Mouse (Mus musculus) stomach, embryonic 15.5 days (tissue): ENCODE measurements around the gene Ypel5. TPM values are rescaled to one million over a fixed set of nuclear protein-coding genes. Genes with fewer than 3 reads are reported as not detected.

ENCODE experiments used
- ATAC-seq: fragments of 200-750 bp; cut with Nextera tagmentation; 2 replicates; pipeline ENCODE4 v1.8.0; 2017; ENCODE audit warnings: low read depth, moderate number of reproducible peaks, moderate TSS enrichment; ENCODE audit not compliant: insufficient read depth, low FRiP score
- H3K27ac ChIP-seq: fragments of 300-500 bp; sonication (generic); 2 replicates; pipeline ENCODE4 v1.5.1; 2015; ENCODE audit warnings: mild to moderate bottlenecking, inconsistent platforms
- H3K27me3 ChIP-seq: fragments of 300-500 bp; sonication (generic); replicated peaks from 2 replicates; pipeline ENCODE4 v1.6.1; 2015; ENCODE audit warnings: inconsistent platforms
- H3K36me3 ChIP-seq: fragments of 300-500 bp; sonication (generic); 2 replicates; pipeline ENCODE4 v1.6.1; 2015; ENCODE audit warnings: inconsistent platforms
- H3K4me1 ChIP-seq: fragments of 300-500 bp; sonication (generic); 2 replicates; pipeline ENCODE4 v1.6.1; 2015; ENCODE audit warnings: inconsistent platforms
- H3K4me2 ChIP-seq: fragments of 300-500 bp; sonication (generic); 2 replicates; pipeline ENCODE4 v1.6.1; 2015; ENCODE audit warnings: mild to moderate bottlenecking, inconsistent platforms
- H3K4me3 ChIP-seq: fragments of 300-500 bp; sonication (generic); replicated peaks from 2 replicates; pipeline ENCODE4 v1.5.1; 2015; ENCODE audit warnings: inconsistent platforms
- H3K9ac ChIP-seq: fragments of 300-500 bp; sonication (generic); 2 replicates; pipeline ENCODE4 v1.6.1; 2015; ENCODE audit warnings: inconsistent platforms
- H3K9me3 ChIP-seq: fragments of 300-500 bp; sonication (generic); 2 replicates; pipeline ENCODE4 v1.6.1; 2016; ENCODE audit warnings: inconsistent platforms
- WGBS: fragments of 180-500 bp; shearing (Covaris S2); methylation state at CpG from one replicate; pipeline ENCODE4 v1.1.7; 2015; 5-methylcytosine and 5-hydroxymethylcytosine counted together
- polyA plus RNA-seq: library from polyadenylated mRNA; unstranded; fragments of >200 nt; fragmentation: Nextera tagmentation; extraction: Ambion mirVana; gene quantifications from 2 replicates; pipeline ENCODE4 v1.2.1, GENCODE M21; 2015

The Ypel5 gene
- polyA plus RNA-seq, 1 experiment from 2014 or later = 41.7 TPM

DNA sequence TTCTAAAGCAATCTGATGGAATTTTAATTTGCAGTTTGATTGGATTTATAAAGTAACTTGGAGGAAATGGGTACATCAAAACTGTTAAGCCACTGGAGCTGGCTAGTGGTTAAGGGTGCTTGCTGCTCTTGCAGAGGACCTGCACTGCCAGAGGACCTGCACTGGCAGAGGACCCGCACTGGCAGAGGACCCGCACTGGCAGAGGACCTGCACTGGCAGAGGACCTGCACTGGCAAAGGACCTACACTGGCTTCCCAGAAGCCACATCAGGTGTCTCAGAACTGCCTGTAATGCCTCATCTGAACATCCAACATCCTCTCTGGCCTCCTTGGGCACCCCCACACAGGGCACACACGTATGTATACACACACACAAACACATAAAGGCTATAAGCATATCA, 59.3 kb downstream of the Ypel5 start:
- Histone ChIP-seq H3K4me2 (no peak overlapping the region), H3K4me1 (no peaks in the 10 kb centered on the region), H3K27me3 (no peaks in the 10 kb centered on the region), H3K36me3 (no peaks in the 10 kb centered on the region), H3K9me3 (no peaks in the 10 kb centered on the region), H3K27ac (no peak overlapping the region), H3K4me3 (no peak overlapping the region), H3K9ac (no peak overlapping the region)
- WGBS = 92% methylated on average over 3 of the region's 3 CpGs
- no peak for ATAC-seq

DNA sequence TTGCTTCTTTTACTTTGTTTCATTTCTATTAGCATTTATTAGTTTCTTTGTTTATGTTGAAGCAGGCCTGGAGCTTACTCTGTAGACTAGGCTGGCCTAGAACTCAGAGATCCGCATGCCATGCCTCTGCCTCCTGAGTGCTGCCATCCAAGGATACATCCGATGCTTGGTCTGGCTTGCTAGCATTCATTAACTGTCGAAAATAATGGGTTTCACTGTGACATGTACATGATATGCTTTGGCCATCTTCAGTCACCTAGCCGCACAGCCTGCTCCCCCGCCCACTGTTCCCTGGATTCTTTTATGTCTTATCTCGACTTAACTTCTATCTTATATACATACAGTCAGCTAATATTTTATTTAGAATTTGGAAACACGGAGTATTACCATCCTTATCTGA, 60.8 kb downstream of the Ypel5 start:
- H3K36me3 ChIP-seq = no peaks in the 10 kb centered on the region
- no peak overlapping the region for H3K27ac ChIP-seq
- no peaks in the 10 kb centered on the region for H3K27me3 ChIP-seq
- H3K9me3 ChIP-seq = no peaks in the 10 kb centered on the region
- no peak overlapping the region for H3K9ac ChIP-seq
- no peak overlapping the region for H3K4me2 ChIP-seq
- no peak for ATAC-seq
- H3K4me1 ChIP-seq = no peaks in the 10 kb centered on the region
- WGBS = 68% methylated on average over 7 of the region's 7 CpGs
- no peak overlapping the region for H3K4me3 ChIP-seq

DNA sequence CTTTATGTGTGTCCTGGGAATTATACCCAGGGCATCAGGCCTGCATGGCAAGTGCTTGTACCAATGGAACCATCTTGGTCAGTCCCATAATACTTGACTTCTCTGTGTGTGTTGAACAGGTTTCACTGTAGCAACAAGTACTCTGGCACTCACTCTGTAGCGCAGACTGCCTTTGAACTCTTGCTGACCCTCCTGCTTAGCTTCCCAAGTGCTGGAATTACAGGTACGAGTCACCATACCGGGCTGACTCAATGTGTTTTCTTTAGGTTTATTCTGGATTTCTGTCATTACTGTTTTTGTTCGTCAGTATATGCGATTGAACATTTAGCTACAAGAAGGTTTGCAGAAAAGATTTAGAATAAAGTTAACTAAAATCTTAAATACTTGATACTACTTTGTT, 61.7 kb downstream of the Ypel5 start:
- no peaks in the 10 kb centered on the region for H3K36me3 ChIP-seq
- H3K4me1 ChIP-seq = no peaks in the 10 kb centered on the region
- H3K4me3 ChIP-seq = no peak overlapping the region
- no peak for ATAC-seq
- H3K9ac ChIP-seq = no peak overlapping the region
- no peaks in the 10 kb centered on the region for H3K27me3 ChIP-seq
- H3K27ac ChIP-seq = no peak overlapping the region
- no peak overlapping the region for H3K4me2 ChIP-seq
- H3K9me3 ChIP-seq = no peaks in the 10 kb centered on the region
- 64% methylated on average over 5 of the region's 5 CpGs for WGBS

DNA sequence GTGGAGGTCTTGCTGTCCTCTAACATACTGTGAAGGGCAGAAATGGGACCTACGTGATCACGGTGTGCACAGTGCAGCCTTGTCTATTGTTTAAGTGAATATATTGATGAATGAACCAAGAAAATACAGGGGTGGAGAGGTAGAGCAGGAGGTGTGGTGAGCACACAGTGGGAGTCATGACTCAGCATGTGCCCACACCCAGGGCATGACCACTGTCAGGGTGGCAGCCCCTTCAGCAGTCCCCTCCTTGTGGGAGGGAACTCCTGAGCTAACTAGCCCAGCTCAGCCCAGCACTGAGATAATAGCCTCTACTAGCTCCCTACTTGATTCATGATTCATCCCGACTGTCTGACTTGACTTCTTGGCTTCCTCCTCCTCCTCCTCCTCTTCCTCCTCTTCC, 62.5 kb downstream of the Ypel5 start:
- ATAC-seq = peak; percentile 79; the same call in 1 of the 2 replicates
- Histone ChIP-seq H3K9me3 (no peaks in the 10 kb centered on the region), H3K4me1 (no peaks in the 10 kb centered on the region), H3K4me3 (no peak overlapping the region), H3K9ac (no peak overlapping the region), H3K36me3 (no peaks in the 10 kb centered on the region), H3K4me2 (no peak overlapping the region), H3K27ac (no peak overlapping the region), H3K27me3 (no peaks in the 10 kb centered on the region)
- WGBS = 53% methylated on average over 3 of the region's 3 CpGs

Other genes starting within 250 kb of the Ypel5 start
- 1.6 and 1.7 TPM in 2 replicates for gene Alk, start 231.8 kb upstream of the Ypel5 start, polyA plus RNA-seq
- gene Lbh, start 81.9 kb downstream of the Ypel5 start, polyA plus RNA-seq = 5.3 and 6.0 TPM in 2 replicates